Mouse (Mus musculus): Measurements from ENCODE around the gene Palld. TPM values are rescaled to one million over a fixed set of nuclear protein-coding genes. Genes with fewer than 3 reads are reported as not detected.

Palld gene
- polyA plus RNA-seq, 1 experiment = 58.2 TPM

DNA sequence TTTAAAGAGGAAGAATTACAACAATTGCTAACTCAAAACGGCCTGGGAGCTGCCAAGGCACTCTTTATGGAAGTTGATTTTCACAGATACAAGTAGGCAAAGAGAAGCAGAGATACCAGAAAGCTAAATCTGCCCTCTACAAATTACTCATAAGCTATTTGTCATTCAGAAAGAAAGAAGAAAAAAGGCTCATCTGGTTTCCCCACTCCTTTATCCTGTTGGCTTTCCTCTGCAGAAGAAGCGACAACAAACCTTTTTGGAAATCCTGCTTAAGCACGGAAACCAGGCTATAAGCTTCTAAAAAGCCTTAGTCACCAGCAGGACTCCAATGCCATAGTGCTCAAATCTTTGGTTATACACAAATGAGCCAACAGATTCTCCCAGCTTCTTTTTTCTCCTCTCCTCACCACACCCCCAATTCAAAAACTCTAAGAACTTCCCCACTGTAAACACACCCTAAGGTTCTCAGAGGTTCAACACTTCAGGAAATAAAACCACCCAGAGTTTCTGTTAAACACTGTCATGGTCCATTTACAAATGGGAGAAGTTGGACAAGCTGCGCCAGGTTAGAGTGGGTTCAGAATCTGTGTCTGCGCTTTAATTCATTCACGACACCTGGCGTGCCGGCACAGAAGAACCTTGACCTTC is 349.6 kb downstream of the Palld start:
- no peak overlapping the region for H3K27ac ChIP-seq (ENCODE audit: insufficient read depth, low read depth, low read length)
- WGBS = 85% methylated on average over 8 of the region's 8 CpGs
- no peak for TF ChIP-seq CTCF (IDR thresholded peaks at IDR 0.05; ENCODE audit: extremely low read depth, insufficient read length, insufficient replicate concordance, low read depth, low read length)
- TF ChIP-seq POLR2A (IDR thresholded peaks at IDR 0.05; ENCODE audit: low read depth, low read length) = no peak

DNA sequence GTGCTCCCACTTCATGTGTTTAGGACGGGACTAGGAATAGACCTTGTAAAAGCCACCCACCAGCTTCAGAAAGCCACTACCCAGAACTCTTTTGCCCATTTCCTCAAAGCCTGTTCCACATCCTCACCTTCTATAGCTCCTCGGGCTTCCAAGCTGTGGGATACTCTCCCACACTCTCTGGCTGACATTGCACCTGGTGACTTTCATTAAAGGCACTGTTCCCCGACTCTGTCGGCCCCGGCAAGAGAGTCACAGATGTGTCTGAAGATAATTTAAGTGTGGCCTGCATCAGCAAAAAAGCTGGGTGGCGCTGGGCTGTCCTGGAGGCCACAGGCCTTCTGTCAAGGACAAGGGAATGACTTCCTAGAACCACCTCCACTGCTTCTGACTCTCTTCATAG is 350.3 kb downstream of the Palld start:
- Histone ChIP-seq H3K27ac (ENCODE audit: insufficient read depth, low read depth, low read length) (no peak overlapping the region), H3K36me3 (ENCODE audit: control insufficient read depth, insufficient read depth, low read length) (peaks cover 22% of the 10 kb centered on the region), H3K27me3 (ENCODE audit: control insufficient read depth, insufficient read depth, low read length) (no peaks in the 10 kb centered on the region), H3K4me1 (ENCODE audit: control insufficient read depth, insufficient read depth, insufficient read length, low read length) (no peaks in the 10 kb centered on the region), H3K4me3 (ENCODE audit: low read depth, low read length) (no peak overlapping the region)
- WGBS = 69% methylated on average over 6 of the region's 6 CpGs
- no peak for TF ChIP-seq POLR2A (IDR thresholded peaks at IDR 0.05; ENCODE audit: low read depth, low read length)
- no peak for TF ChIP-seq CTCF (IDR thresholded peaks at IDR 0.05; ENCODE audit: extremely low read depth, insufficient read length, insufficient replicate concordance, low read depth, low read length)

More for the DNA sequence above, 349.6 kb downstream of the Palld start:
- H3K4me3 ChIP-seq (ENCODE audit: low read depth, low read length) = no peak overlapping the region
- H3K4me1 ChIP-seq (ENCODE audit: control insufficient read depth, insufficient read depth, insufficient read length, low read length) = no peaks in the 10 kb centered on the region
- H3K27me3 ChIP-seq (ENCODE audit: control insufficient read depth, insufficient read depth, low read length) = no peaks in the 10 kb centered on the region
- peaks cover 22% of the 10 kb centered on the region for H3K36me3 ChIP-seq (ENCODE audit: control insufficient read depth, insufficient read depth, low read length)

DNA sequence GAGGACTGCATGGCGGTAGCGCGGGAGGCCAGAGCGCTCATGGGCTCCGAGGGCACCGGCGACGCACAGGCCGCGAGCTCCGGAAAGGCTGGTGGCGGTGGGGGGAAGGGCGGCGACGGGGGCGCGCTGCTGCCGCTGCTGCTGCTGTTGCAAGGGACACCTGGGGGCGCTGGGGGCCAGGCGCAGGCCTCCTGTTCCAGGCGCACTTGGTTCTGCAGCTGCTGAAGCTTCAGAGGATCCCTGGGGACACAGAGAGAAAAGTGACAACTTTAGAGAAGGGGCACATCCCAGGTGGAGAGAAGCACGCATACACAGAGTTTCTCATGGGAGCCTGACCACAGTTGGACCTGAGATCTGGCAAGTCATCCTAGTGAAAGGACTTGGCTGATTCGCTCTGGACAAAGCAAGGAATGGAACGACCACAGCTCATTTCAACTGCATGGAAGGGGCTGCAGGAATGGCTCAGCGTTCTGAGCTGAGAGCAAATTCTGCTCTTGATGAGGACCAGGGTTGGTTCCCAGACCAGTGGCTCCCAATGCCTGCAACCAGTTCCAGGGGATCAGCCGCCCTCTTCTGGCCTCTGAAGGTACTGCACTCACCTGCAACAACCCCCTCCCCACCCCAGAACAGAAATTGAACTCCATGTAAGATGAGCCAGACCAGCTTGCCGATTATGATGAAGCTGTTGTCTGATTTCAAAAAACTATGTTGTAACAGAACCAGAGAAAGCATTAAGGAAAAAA is 352.3 kb downstream of the Palld start:
- no peak for TF ChIP-seq POLR2A (IDR thresholded peaks at IDR 0.05; ENCODE audit: low read depth, low read length)
- peak; percentile 52; the same call in 1 of the 2 replicates for TF ChIP-seq CTCF (IDR thresholded peaks at IDR 0.05; ENCODE audit: extremely low read depth, insufficient read length, insufficient replicate concordance, low read depth, low read length)
- Histone ChIP-seq H3K36me3 (ENCODE audit: control insufficient read depth, insufficient read depth, low read length) (peaks cover 30% of the 10 kb centered on the region), H3K27ac (ENCODE audit: insufficient read depth, low read depth, low read length) (no peak overlapping the region), H3K4me3 (ENCODE audit: low read depth, low read length) (no peak overlapping the region), H3K27me3 (ENCODE audit: control insufficient read depth, insufficient read depth, low read length) (no peaks in the 10 kb centered on the region), H3K4me1 (ENCODE audit: control insufficient read depth, insufficient read depth, insufficient read length, low read length) (no peaks in the 10 kb centered on the region)
- 85% methylated on average over 27 of the region's 27 CpGs for WGBS

DNA sequence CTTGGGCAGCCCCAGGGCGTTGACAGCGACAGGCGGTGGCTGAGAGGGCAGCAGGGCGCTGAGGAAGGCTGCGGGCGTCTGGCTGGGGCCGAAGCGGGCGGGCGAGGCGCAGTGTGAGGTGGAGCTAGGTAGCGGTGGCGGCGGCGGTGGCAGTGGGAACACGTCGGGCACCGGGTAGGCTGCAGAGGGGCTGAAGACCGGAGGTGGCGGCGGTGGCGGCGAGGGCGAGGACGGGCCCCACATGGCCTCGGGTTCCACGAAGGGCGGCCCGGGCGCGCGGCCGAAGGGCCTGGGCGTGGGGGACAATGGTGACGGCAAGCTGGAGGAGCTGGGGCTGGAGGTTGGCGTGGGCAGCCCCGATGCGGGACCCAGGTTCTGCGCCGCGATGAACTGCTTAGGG is 352.9 kb downstream of the Palld start:
- Histone ChIP-seq H3K4me3 (ENCODE audit: low read depth, low read length) (no peak overlapping the region), H3K4me1 (ENCODE audit: control insufficient read depth, insufficient read depth, insufficient read length, low read length) (no peaks in the 10 kb centered on the region), H3K27ac (ENCODE audit: insufficient read depth, low read depth, low read length) (no peak overlapping the region), H3K27me3 (ENCODE audit: control insufficient read depth, insufficient read depth, low read length) (no peaks in the 10 kb centered on the region), H3K36me3 (ENCODE audit: control insufficient read depth, insufficient read depth, low read length) (peaks cover 30% of the 10 kb centered on the region)
- WGBS = 95% methylated on average over 41 of the region's 41 CpGs
- TF ChIP-seq CTCF (IDR thresholded peaks at IDR 0.05; ENCODE audit: extremely low read depth, insufficient read length, insufficient replicate concordance, low read depth, low read length) (no peak), POLR2A (IDR thresholded peaks at IDR 0.05; ENCODE audit: low read depth, low read length) (no peak)

DNA sequence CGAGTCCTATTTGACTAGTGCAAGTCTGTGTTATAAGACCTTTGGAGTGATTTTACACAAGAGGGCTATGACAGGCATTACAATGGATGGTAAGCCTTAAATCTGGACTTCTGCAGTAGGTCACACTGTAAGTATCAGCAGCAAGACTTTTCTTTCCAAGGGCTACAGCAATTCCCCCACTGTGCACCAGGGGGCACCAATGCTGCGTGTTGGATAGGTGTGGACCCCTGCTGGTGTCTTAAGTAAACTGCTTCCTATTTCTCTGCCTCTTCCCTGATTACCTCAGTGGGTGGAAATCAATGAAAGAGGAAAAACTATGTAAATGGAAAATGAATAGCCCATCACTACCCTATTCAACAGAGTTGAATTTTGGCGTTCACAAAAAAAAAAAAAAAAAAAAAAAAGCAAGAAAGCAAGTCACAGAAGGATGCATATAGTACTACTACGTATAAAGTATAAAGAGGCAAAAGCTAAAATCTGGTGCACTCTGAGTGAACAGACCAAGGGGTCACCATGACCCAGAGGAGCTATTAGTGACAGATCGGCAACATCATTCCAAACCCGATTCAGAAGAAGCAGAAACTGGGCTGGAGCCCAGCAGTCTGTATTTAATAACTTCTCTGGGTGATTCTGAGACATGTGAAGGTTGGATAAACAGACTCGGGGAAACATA is 362.5 kb downstream of the Palld start:
- TF ChIP-seq CTCF (IDR thresholded peaks at IDR 0.05; ENCODE audit: extremely low read depth, insufficient read length, insufficient replicate concordance, low read depth, low read length) (peak; percentile 100), POLR2A (IDR thresholded peaks at IDR 0.05; ENCODE audit: low read depth, low read length) (no peak)
- Histone ChIP-seq H3K27me3 (ENCODE audit: control insufficient read depth, insufficient read depth, low read length) (no peaks in the 10 kb centered on the region), H3K27ac (ENCODE audit: insufficient read depth, low read depth, low read length) (no peak overlapping the region), H3K4me3 (ENCODE audit: low read depth, low read length) (no peak overlapping the region), H3K36me3 (ENCODE audit: control insufficient read depth, insufficient read depth, low read length) (peaks cover 31% of the 10 kb centered on the region), H3K4me1 (ENCODE audit: control insufficient read depth, insufficient read depth, insufficient read length, low read length) (no peaks in the 10 kb centered on the region; the same call in 1 of the 2 replicates)
- 57% methylated on average over 7 of the region's 7 CpGs for WGBS

DNA sequence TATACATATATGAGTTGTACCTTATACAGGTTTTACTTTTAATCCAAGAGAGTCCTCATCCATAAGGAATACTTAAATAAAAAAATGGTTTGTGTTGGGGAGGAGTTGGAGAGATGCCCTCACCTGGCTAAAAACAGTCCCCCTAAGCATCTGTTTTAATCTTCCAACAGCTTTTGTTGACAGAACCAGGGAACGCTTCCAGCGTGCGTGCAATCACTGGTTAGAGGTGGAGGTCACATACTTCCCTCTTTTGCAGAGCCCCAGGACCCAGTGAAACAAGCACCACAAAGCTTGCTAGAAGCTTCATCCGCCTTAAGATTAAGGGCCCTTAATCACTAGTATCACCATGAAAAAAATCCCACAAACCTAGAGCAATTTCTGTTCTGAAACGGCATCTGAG is 365.0 kb downstream of the Palld start:
- Histone ChIP-seq H3K27me3 (ENCODE audit: control insufficient read depth, insufficient read depth, low read length) (no peaks in the 10 kb centered on the region), H3K27ac (ENCODE audit: insufficient read depth, low read depth, low read length) (no peak overlapping the region), H3K4me3 (ENCODE audit: low read depth, low read length) (no peak overlapping the region), H3K4me1 (ENCODE audit: control insufficient read depth, insufficient read depth, insufficient read length, low read length) (no peaks in the 10 kb centered on the region), H3K36me3 (ENCODE audit: control insufficient read depth, insufficient read depth, low read length) (peaks cover 38% of the 10 kb centered on the region)
- WGBS = 84% methylated on average over 5 of the region's 5 CpGs
- TF ChIP-seq CTCF (IDR thresholded peaks at IDR 0.05; ENCODE audit: extremely low read depth, insufficient read length, insufficient replicate concordance, low read depth, low read length) = no peak
- TF ChIP-seq POLR2A (IDR thresholded peaks at IDR 0.05; ENCODE audit: low read depth, low read length) = no peak

DNA sequence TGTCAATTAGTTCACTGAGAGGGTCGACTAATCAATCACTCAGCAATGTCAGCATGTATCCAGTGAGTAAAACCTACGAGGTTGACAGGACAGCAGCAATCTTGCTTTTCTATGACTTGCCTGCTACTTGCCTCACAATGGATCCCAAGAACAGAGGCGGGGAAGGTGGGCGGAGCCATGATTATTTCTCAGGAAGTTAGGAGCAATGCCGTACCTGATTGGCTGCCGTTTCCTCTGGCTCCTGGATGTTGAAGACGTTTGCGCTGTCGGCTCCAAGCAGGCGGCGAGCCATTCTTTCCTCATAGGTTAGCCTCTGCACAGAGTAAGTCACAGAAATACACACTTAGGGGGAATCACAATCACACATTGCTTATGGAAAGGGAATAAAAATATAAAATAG is 367.0 kb downstream of the Palld start:
- TF ChIP-seq CTCF (IDR thresholded peaks at IDR 0.05; ENCODE audit: extremely low read depth, insufficient read length, insufficient replicate concordance, low read depth, low read length) = no peak
- no peak for TF ChIP-seq POLR2A (IDR thresholded peaks at IDR 0.05; ENCODE audit: low read depth, low read length)

More for the DNA sequence above, 367.0 kb downstream of the Palld start:
- Histone ChIP-seq H3K27me3 (ENCODE audit: control insufficient read depth, insufficient read depth, low read length) (no peaks in the 10 kb centered on the region), H3K27ac (ENCODE audit: insufficient read depth, low read depth, low read length) (no peak overlapping the region), H3K4me1 (ENCODE audit: control insufficient read depth, insufficient read depth, insufficient read length, low read length) (no peaks in the 10 kb centered on the region), H3K4me3 (ENCODE audit: low read depth, low read length) (no peak overlapping the region), H3K36me3 (ENCODE audit: control insufficient read depth, insufficient read depth, low read length) (peaks cover 50% of the 10 kb centered on the region)
- WGBS = 91% methylated on average over 11 of the region's 11 CpGs

Data from small intestine, adult 2 months (tissue).